Mouse (Mus musculus): ENCODE measurements around the gene Rrp1b. TPM values are rescaled to one million over a fixed set of nuclear protein-coding genes. Genes with fewer than 3 reads are reported as not detected.
A peak's percentile ranks its signal among the peaks of the same experiment; 100 is the strongest.

The Rrp1b gene
- 10 to 100 TPM in 1 of 2 experiments, 1 to 10 TPM in 1; 9.3 to 12.8 TPM for total RNA-seq (2021)
- long read RNA-seq, experiment 1 = 0 reads
- long read RNA-seq, experiment 2, partial matches to known transcripts = 1 of 1 reads
- long read RNA-seq, experiment 2, other reads (novel, unspliced or antisense) = 0 of 1 reads

GRCm38 (mm10) chr17:32035609-32036508 lies at the start of gene Rrp1b, which contains the start of gene Hsf2bp:
Gene Rrp1b (plus strand): TSS chr17:32036100.
Gene Hsf2bp (minus strand): TSS chr17:32036349.
- intact Hi-C loops (cut with DNase I; ENCODE audit: low total_unique reads) = no loop called here
- DNase-seq = peak; percentile 79

- no peak for DNase-seq
- intact Hi-C loops (cut with DNase I; ENCODE audit: low total_unique reads) = no loop called here
Observed at GRCm38 (mm10) chr17:31986915-31987314, 49.0 kb upstream of the Rrp1b start.

- intact Hi-C loops (cut with DNase I; ENCODE audit: low total_unique reads) = no loop called here
- no peak for DNase-seq
Observed at GRCm38 (mm10) chr17:31989035-31989434, 46.9 kb upstream of the Rrp1b start.

GRCm38 (mm10) chr17:31992004-31992403 lies 43.9 kb upstream of the Rrp1b start:
- intact Hi-C loops (cut with DNase I; ENCODE audit: low total_unique reads) = no loop called here
- DNase-seq = no peak

- DNase-seq = no peak
- intact Hi-C loops (cut with DNase I; ENCODE audit: low total_unique reads) = no loop called here
Observed at GRCm38 (mm10) chr17:31993354-31993753, 42.5 kb upstream of the Rrp1b start.

GRCm38 (mm10) chr17:31994132-31994531 lies 41.8 kb upstream of the Rrp1b start:
- intact Hi-C loops (cut with DNase I; ENCODE audit: low total_unique reads) = no loop called here
- DNase-seq = no peak

- DNase-seq = no peak
- intact Hi-C loops (cut with DNase I; ENCODE audit: low total_unique reads) = no loop called here
Observed at GRCm38 (mm10) chr17:31995784-31996183, 40.1 kb upstream of the Rrp1b start.

GRCm38 (mm10) chr17:31996331-31996730 lies 39.6 kb upstream of the Rrp1b start:
- intact Hi-C loops (cut with DNase I; ENCODE audit: low total_unique reads) = no loop called here
- DNase-seq = no peak

GRCm38 (mm10) chr17:31998351-31998750 lies 37.5 kb upstream of the Rrp1b start:
- intact Hi-C loops (cut with DNase I; ENCODE audit: low total_unique reads) = no loop called here
- DNase-seq = no peak

- intact Hi-C loops (cut with DNase I; ENCODE audit: low total_unique reads) = no loop called here
- no peak for DNase-seq
Observed at GRCm38 (mm10) chr17:32003251-32003650, 32.6 kb upstream of the Rrp1b start.

GRCm38 (mm10) chr17:32006800-32007199 lies 29.1 kb upstream of the Rrp1b start:
- intact Hi-C loops (cut with DNase I; ENCODE audit: low total_unique reads) = no loop called here
- DNase-seq = no peak

- no peak for DNase-seq
- intact Hi-C loops (cut with DNase I; ENCODE audit: low total_unique reads) = no loop called here
Observed at GRCm38 (mm10) chr17:32011694-32012093, 24.2 kb upstream of the Rrp1b start.

GRCm38 (mm10) chr17:32012254-32012653 lies 23.6 kb upstream of the Rrp1b start:
- DNase-seq = no peak
- intact Hi-C loops (cut with DNase I; ENCODE audit: low total_unique reads) = no loop called here

GRCm38 (mm10) chr17:32013659-32014058 lies 22.2 kb upstream of the Rrp1b start:
- no peak for DNase-seq
- intact Hi-C loops (cut with DNase I; ENCODE audit: low total_unique reads) = no loop called here

- intact Hi-C loops (cut with DNase I; ENCODE audit: low total_unique reads) = no loop called here
- DNase-seq = no peak
Observed at GRCm38 (mm10) chr17:32016481-32016880, 19.4 kb upstream of the Rrp1b start.

- intact Hi-C loops (cut with DNase I; ENCODE audit: low total_unique reads) = no loop called here
- DNase-seq = peak; percentile 65
Observed at GRCm38 (mm10) chr17:32018127-32018894, 17.6 kb upstream of the Rrp1b start.

- intact Hi-C loops (cut with DNase I; ENCODE audit: low total_unique reads) = loop anchor here (10.0 kb wide), 2 partner anchors 167 to 257 kb away; partner anchors contain the start of gene Sik1
- no peak for DNase-seq
Observed at GRCm38 (mm10) chr17:32021981-32022380, 13.9 kb upstream of the Rrp1b start.

GRCm38 (mm10) chr17:32022551-32022950 lies 13.3 kb upstream of the Rrp1b start:
- intact Hi-C loops (cut with DNase I; ENCODE audit: low total_unique reads) = loop anchor here (10.0 kb wide), 2 partner anchors 168 to 258 kb away; partner anchors contain the start of gene Sik1
- DNase-seq = no peak

- DNase-seq = no peak
- intact Hi-C loops (cut with DNase I; ENCODE audit: low total_unique reads) = loop anchor here (10.0 kb wide), 2 partner anchors 168 to 258 kb away; partner anchors contain the start of gene Sik1
Observed at GRCm38 (mm10) chr17:32023088-32023487, 12.8 kb upstream of the Rrp1b start.

GRCm38 (mm10) chr17:32024671-32025073 lies 11.2 kb upstream of the Rrp1b start:
- DNase-seq = no peak
- intact Hi-C loops (cut with DNase I; ENCODE audit: low total_unique reads) = loop anchor here (5.0 to 10.0 kb wide), 3 partner anchors 170 to 342 kb away; partner anchors contain the start of gene Sik1
